Mouse (Mus musculus) embryonic facial prominence, embryonic 11.5 days (tissue): ENCODE measurements around the gene Med27. TPM values are rescaled to one million over a fixed set of nuclear protein-coding genes. Genes with fewer than 3 reads are reported as not detected.
A peak's percentile ranks its signal among the peaks of the same experiment; 100 is the strongest.

Experiments
- ATAC-seq: fragments of 200-750 bp; cut with Nextera tagmentation; replicated peaks from 2 replicates; pipeline ENCODE4 v1.8.0; 2017; ENCODE audit warnings: low read depth; ENCODE audit not compliant: insufficient number of reproducible peaks, low FRiP score, low TSS enrichment
- DNase-seq: peaks from one replicate; pipeline ENCODE4 v3.0.0-alpha.2; 2015; ENCODE audit warnings: low spot score
- H3K27ac ChIP-seq: fragments of 300-500 bp; sonication (generic); replicated peaks from 2 replicates; pipeline ENCODE4 v1.5.1; 2014; ENCODE audit warnings: mild to moderate bottlenecking, low read depth, low read length, control low read depth
- H3K27me3 ChIP-seq: fragments of 300-500 bp; sonication (generic); 2 replicates; pipeline ENCODE4 v1.6.1; 2014; ENCODE audit warnings: mild to moderate bottlenecking, low read length, moderate library complexity, mixed read lengths; ENCODE audit not compliant: control insufficient read depth, insufficient read depth
- H3K36me3 ChIP-seq: fragments of 300-500 bp; sonication (generic); replicated peaks from 2 replicates; pipeline ENCODE4 v1.6.1; 2014; ENCODE audit warnings: low read depth, mild to moderate bottlenecking, low read length, moderate library complexity, mixed read lengths; ENCODE audit not compliant: control insufficient read depth, insufficient read depth
- H3K4me1 ChIP-seq: fragments of 300-500 bp; sonication (generic); 2 replicates; pipeline ENCODE4 v1.6.1; 2014; ENCODE audit warnings: low read length, mixed read lengths; ENCODE audit not compliant: control insufficient read depth, insufficient read depth
- H3K4me2 ChIP-seq: fragments of 300-500 bp; sonication (generic); 2 replicates; pipeline ENCODE4 v1.6.1; 2014; ENCODE audit warnings: low read depth, mild to moderate bottlenecking, control low read depth, low read length, moderate library complexity
- H3K4me3 ChIP-seq: fragments of 300-500 bp; sonication (generic); 2 replicates; pipeline ENCODE4 v1.5.1; 2014; ENCODE audit warnings: low read depth, low read length, control low read depth
- H3K9ac ChIP-seq: fragments of 300-500 bp; sonication (generic); replicated peaks from 2 replicates; pipeline ENCODE4 v1.6.1; 2014; ENCODE audit warnings: mild to moderate bottlenecking, control low read depth, low read length
- H3K9me3 ChIP-seq: fragments of 300-500 bp; sonication (generic); replicated peaks from 2 replicates; pipeline ENCODE4 v1.6.1; 2016; ENCODE audit warnings: mild to moderate bottlenecking, low read length, inconsistent platforms, mixed read lengths; ENCODE audit not compliant: control insufficient read depth
- whole genome bisulfite sequencing: fragments of 180-500 bp; shearing (Covaris S2); extraction: QIAGEN DNeasy Blood & Tissue Kit; methylation state at CpG from one replicate; pipeline ENCODE4 v1.1.7; 2014; 5-methylcytosine and 5-hydroxymethylcytosine counted together
- polyA plus RNA-seq: library from polyadenylated mRNA; unstranded; fragments of >200 nt; fragmentation: Nextera tagmentation; extraction: Ambion mirVana; gene quantifications from 2 replicates; pipeline ENCODE4 v1.2.1, GENCODE M21; 2014

Gene Med27
- polyA plus RNA-seq, 1 experiment from 2014 or later, result 54.5 TPM

DNA sequence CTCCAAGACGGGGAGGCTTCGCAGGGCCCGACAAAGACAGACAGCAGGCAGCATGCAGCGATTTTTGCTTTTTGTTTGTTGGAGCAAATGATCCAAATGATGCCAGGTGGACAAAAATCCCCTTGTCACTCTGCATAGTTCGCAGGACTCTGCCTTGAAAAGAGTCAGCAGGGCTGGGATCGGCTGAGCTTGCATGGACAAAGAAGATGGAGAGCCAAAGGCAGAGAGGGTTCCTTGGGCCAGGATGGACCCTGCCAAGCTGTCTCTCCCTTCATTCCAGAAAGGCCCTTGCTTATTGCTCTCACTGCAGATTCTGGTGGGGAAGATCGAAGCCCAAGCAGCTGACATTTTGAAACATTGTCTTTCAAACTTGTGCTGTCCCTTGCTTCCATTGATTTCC lies 64.3 kb downstream of the Med27 start:
- Histone ChIP-seq H3K27me3 (no peaks in the 10 kb centered on the region), H3K27ac (no peak overlapping the region), H3K36me3 (no peaks in the 10 kb centered on the region), H3K9ac (no peak overlapping the region), H3K4me3 (no peak overlapping the region), H3K4me1 (no peaks in the 10 kb centered on the region), H3K9me3 (no peaks in the 10 kb centered on the region), H3K4me2 (no peak overlapping the region)
- 92% methylated on average over 7 of the region's 7 CpGs for WGBS
- ATAC-seq (no peak), DNase-seq (no peak)

GRCm38 (mm10) chr2:29412458-29412857 lies 65.8 kb downstream of the Med27 start:
- 76% methylated on average over 3 of the region's 3 CpGs for WGBS

DNA sequence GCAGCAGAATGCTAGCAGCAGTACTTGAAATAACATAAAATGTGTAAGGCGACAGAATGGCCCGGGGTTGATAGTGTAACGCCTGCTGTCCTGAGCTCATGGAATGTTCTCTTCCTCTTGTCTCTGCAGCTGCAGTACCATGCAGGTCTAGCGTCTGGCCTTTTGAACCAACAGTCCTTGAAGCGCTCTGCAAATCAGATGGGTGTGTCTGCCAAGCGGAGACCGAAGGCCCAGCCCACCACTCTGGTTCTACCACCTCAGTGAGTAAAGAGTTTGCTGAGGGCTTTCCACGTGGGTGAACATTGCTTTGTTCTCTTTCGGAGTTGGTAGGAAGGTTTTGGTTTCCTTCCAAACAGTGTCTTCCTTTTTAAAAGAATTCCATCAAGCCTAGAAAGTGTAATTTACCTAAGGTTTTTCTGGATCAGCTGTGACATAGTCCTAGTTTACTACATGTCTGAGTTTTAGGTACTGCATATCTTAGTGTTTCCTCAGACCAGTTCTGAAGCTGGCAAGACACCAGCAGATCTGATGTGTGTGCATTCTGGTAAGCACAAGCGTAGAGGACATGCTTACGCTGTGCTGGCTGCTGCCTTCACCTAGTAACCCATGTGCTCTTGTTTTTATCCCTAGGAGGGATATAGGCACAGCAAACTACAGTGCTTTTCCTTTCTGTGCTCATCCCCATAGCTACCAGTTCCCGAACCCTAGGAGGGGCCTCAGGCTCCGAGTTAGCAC lies 66.8 kb downstream of the Med27 start:
- Histone ChIP-seq H3K4me1 (no peaks in the 10 kb centered on the region), H3K36me3 (no peaks in the 10 kb centered on the region), H3K27me3 (no peaks in the 10 kb centered on the region), H3K4me3 (no peak overlapping the region), H3K27ac (no peak overlapping the region), H3K9me3 (no peaks in the 10 kb centered on the region), H3K9ac (no peak overlapping the region), H3K4me2 (no peak overlapping the region)
- ATAC-seq, result no peak
- whole genome bisulfite sequencing, result 63% methylated on average over 13 of the region's 13 CpGs
- peak; percentile 12 for DNase-seq

More at GRCm38 (mm10) chr2:29412458-29412857, 65.8 kb downstream of the Med27 start:
- Histone ChIP-seq H3K4me3 (no peak overlapping the region), H3K9ac (no peak overlapping the region), H3K36me3 (no peaks in the 10 kb centered on the region), H3K27me3 (no peaks in the 10 kb centered on the region), H3K4me2 (no peak overlapping the region), H3K9me3 (no peaks in the 10 kb centered on the region), H3K4me1 (no peaks in the 10 kb centered on the region), H3K27ac (no peak overlapping the region)
- DNase-seq (no peak), ATAC-seq (no peak)

DNA sequence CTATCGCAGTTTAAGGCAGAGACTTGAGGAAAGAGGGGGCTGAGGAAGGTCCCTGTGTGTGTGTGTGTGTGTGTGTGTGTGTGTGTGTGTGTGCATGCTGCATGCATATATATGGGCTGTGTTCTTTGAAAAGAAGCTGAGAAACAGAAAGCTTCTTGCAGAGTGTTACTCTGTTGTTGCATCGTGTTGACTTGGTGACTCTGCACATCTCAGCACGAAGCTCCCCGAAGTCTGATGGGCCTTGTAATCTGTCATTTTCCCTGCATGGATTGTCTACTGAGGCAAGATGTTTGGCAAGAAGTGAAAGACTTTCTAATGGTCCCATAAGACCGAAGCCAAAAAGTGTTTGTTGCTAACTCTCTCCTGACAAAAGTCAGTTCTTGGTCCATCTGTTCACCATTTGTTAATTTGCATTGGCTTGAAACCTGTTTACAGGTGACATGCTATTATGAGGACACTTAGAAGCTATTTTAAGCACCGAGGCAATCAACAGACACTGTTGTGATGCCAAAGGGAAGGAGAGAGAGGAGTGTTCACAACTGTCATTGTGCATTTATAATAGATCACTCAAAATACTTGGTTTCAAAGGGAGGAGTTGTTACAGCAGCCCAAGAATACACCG lies 68.3 kb downstream of the Med27 start:
- Histone ChIP-seq H3K27ac (no peak overlapping the region), H3K27me3 (no peaks in the 10 kb centered on the region), H3K36me3 (no peaks in the 10 kb centered on the region), H3K4me2 (no peak overlapping the region), H3K9ac (no peak overlapping the region), H3K9me3 (no peaks in the 10 kb centered on the region), H3K4me1 (no peaks in the 10 kb centered on the region), H3K4me3 (no peak overlapping the region)
- no peak for DNase-seq
- no peak for ATAC-seq
- 78% methylated on average over 7 of the region's 7 CpGs for WGBS

GRCm38 (mm10) chr2:29418498-29418897 lies 71.9 kb downstream of the Med27 start:
- WGBS, result 59% methylated on average over 6 of the region's 6 CpGs
- no peak overlapping the region for H3K4me2 ChIP-seq
- no peak overlapping the region for H3K9ac ChIP-seq
- H3K36me3 ChIP-seq, result no peaks in the 10 kb centered on the region
- no peak overlapping the region for H3K27ac ChIP-seq
- H3K4me3 ChIP-seq, result no peak overlapping the region
- no peak for DNase-seq
- no peaks in the 10 kb centered on the region for H3K27me3 ChIP-seq
- H3K9me3 ChIP-seq, result no peaks in the 10 kb centered on the region
- H3K4me1 ChIP-seq, result no peaks in the 10 kb centered on the region
- no peak for ATAC-seq

DNA sequence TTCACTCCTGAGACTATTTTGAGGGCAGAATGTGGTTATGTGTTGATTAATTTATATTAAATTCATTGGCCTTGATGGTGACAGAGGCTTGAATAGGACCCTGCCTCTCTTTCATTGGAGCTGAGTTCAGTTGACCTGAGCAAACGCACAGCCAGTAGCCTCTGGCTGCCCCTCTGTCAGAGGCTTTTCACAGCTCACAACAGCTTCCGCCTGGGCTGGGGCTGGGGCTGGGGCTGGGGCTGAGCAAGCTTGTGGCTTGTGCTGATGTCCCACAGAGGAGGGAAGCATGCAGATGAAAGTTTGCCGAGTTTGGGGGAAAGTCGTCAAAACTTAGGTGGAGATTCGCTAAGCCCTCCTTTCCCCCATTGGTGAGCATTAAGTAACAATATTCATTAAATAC lies 72.8 kb downstream of the Med27 start:
- DNase-seq, result no peak
- Histone ChIP-seq H3K4me3 (no peak overlapping the region), H3K9ac (no peak overlapping the region), H3K9me3 (no peaks in the 10 kb centered on the region), H3K36me3 (no peaks in the 10 kb centered on the region), H3K27ac (no peak overlapping the region), H3K4me1 (no peaks in the 10 kb centered on the region), H3K27me3 (no peaks in the 10 kb centered on the region), H3K4me2 (no peak overlapping the region)
- 31% methylated on average over 5 of the region's 5 CpGs for WGBS
- ATAC-seq, result no peak

- ATAC-seq (no peak), DNase-seq (no peak)
- Histone ChIP-seq H3K9me3 (no peaks in the 10 kb centered on the region), H3K4me3 (no peak overlapping the region), H3K9ac (no peak overlapping the region), H3K27me3 (no peaks in the 10 kb centered on the region), H3K4me2 (no peak overlapping the region), H3K36me3 (no peaks in the 10 kb centered on the region), H3K27ac (no peak overlapping the region), H3K4me1 (no peaks in the 10 kb centered on the region)
- WGBS, result 63% methylated on average over 5 of the region's 5 CpGs
Measured at GRCm38 (mm10) chr2:29419946-29420345, 73.3 kb downstream of the Med27 start.

- Histone ChIP-seq H3K9ac (no peak overlapping the region), H3K27ac (no peak overlapping the region), H3K4me2 (no peak overlapping the region), H3K27me3 (no peaks in the 10 kb centered on the region), H3K4me1 (no peaks in the 10 kb centered on the region), H3K4me3 (no peak overlapping the region), H3K9me3 (no peaks in the 10 kb centered on the region), H3K36me3 (no peaks in the 10 kb centered on the region)
- 82% methylated on average over 10 of the region's 10 CpGs for WGBS
- no peak for DNase-seq
- ATAC-seq, result no peak
Measured at GRCm38 (mm10) chr2:29422126-29422840, 75.7 kb downstream of the Med27 start.
